In the genomic region with DNA sequence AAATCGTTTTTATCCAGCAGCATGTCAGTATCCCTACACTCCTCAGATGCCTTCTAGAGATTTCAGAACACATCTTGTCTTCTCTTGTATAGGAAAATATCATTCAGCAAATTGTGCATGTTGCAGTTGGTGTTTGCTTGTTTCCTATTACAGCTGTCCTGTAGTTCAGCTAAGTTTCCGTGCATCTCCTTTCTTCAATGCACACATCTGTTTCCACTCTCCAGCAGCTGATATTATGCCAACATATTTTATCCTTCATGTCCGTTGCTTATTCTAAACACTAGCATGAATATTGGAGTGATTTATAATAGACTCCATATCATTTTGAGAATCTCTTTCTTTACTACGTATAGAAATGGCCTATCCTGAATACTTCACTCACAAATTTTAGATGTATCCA, we compare ENCODE assay signal across 16 mouse cellular contexts.
"Had no signal": no experiment of that assay in that cellular context is flagged by ENCODE, and none has a peak within 500 bp of the region (broad histone marks: within the 10 kb centered on the region; RNA-seq: fewer than 3 reads in every experiment).

No protein-coding gene starts in this region.

- H3K4me1 ChIP-seq: neural tube, embryonic 13.5 days; neural tube, embryonic 15.5 days; stomach, embryonic 15.5 days had no signal

- H3K27ac ChIP-seq: neural tube, embryonic 13.5 days; neural tube, embryonic 15.5 days; stomach, embryonic 15.5 days; stomach, postnatal 0 days had no signal

- H3K36me3 ChIP-seq: neural tube, embryonic 13.5 days; stomach, embryonic 15.5 days had no signal

- H3K9ac ChIP-seq: neural tube, embryonic 13.5 days; neural tube, embryonic 15.5 days; stomach, embryonic 15.5 days had no signal

- DNase-seq: retina, postnatal 1 day; right cerebral cortex, adult 18-20 months; right cerebral cortex, postnatal 14 days; right cerebral cortex, postnatal 25 days; right cerebral cortex, postnatal 4 days; spleen, adult 18-20 months; thymus, adult 18-20 months; thymus, adult 2 months; thymus, postnatal 14 days; thymus, postnatal 25 days; thymus, postnatal 36 days; thymus, postnatal 4 days had no signal

- H3K4me3 ChIP-seq: neural tube, embryonic 13.5 days; neural tube, embryonic 15.5 days; stomach, embryonic 15.5 days had no signal

- H3K27me3 ChIP-seq: neural tube, embryonic 13.5 days; neural tube, embryonic 15.5 days; stomach, embryonic 15.5 days had no signal

- H3K4me2 ChIP-seq: neural tube, embryonic 13.5 days; neural tube, embryonic 15.5 days; stomach, embryonic 15.5 days had no signal

- H3K9me3 ChIP-seq: neural tube, embryonic 13.5 days; neural tube, embryonic 15.5 days; stomach, embryonic 15.5 days had no signal
